Mouse (Mus musculus): Measurements from ENCODE around the gene Exoc3l.

- TF ChIP-seq POLR2A (IDR thresholded peaks at IDR 0.05; ENCODE audit: low read depth, low read length) (no peak), E2F4 (IDR thresholded peaks at IDR 0.05; ENCODE audit: insufficient replicate concordance, low read depth, low read length) (no peak), CHD2 (IDR thresholded peaks at IDR 0.05; ENCODE audit: low read length) (no peak), CTCF (conservative IDR thresholded peaks at IDR 0.05 in 1 of 2, IDR thresholded peaks at IDR 0.05 in 1 of 2; ENCODE audit: low read depth in 2 of 2, low read length in 2 of 2) (no peak), KAT2A (IDR thresholded peaks at IDR 0.05; ENCODE audit: insufficient replicate concordance, low read length) (no peak), TBP (conservative IDR thresholded peaks at IDR 0.05; ENCODE audit: low read depth, low read length) (no peak), JUN (IDR thresholded peaks at IDR 0.05; ENCODE audit: insufficient read depth, low read depth, low read length) (no peak), SIN3A (IDR thresholded peaks at IDR 0.05; ENCODE audit: low read length) (no peak), MAFK (IDR thresholded peaks at IDR 0.05; ENCODE audit: insufficient replicate concordance, low read length) (no peak)
Observed at GRCm38 (mm10) chr8:105309142-105309847, 13.4 kb upstream of the Exoc3l start.

Data from CH12.LX (cell line).